Mouse (Mus musculus) embryonic facial prominence, embryonic 15.5 days (tissue): ENCODE measurements at regions not wholly inside any gene's neighbourhood (a gene's known extent, or its start where the extent isn't known, plus 50 kb on each side); places are given as distances from the start of the nearest gene placed in this dataset.

Experiments
- ATAC-seq: fragments of 200-750 bp; cut with Nextera tagmentation; 2 replicates; pipeline ENCODE4 v1.8.0; 2017; ENCODE audit warnings: low read depth, moderate TSS enrichment; ENCODE audit not compliant: insufficient number of reproducible peaks, low FRiP score, low TSS enrichment
- H3K27ac ChIP-seq: fragments of 300-500 bp; sonication (generic); replicated peaks from 2 replicates; pipeline ENCODE4 v1.5.1; 2015; ENCODE audit warnings: mild to moderate bottlenecking, inconsistent platforms
- H3K27me3 ChIP-seq: fragments of 300-500 bp; sonication (generic); 2 replicates; pipeline ENCODE4 v1.6.1; 2015; ENCODE audit warnings: inconsistent platforms
- H3K36me3 ChIP-seq: fragments of 300-500 bp; sonication (generic); 2 replicates; pipeline ENCODE4 v1.6.1; 2015; ENCODE audit warnings: mild to moderate bottlenecking, inconsistent platforms
- H3K4me1 ChIP-seq: fragments of 300-500 bp; sonication (generic); 2 replicates; pipeline ENCODE4 v1.6.1; 2015; ENCODE audit warnings: inconsistent platforms
- H3K4me2 ChIP-seq: fragments of 300-500 bp; sonication (generic); replicated peaks from 2 replicates; pipeline ENCODE4 v1.6.1; 2015; ENCODE audit warnings: mild to moderate bottlenecking, inconsistent platforms
- H3K4me3 ChIP-seq: fragments of 300-500 bp; sonication (generic); replicated peaks from 2 replicates; pipeline ENCODE4 v1.5.1; 2015; ENCODE audit warnings: mild to moderate bottlenecking, inconsistent platforms
- H3K9ac ChIP-seq: fragments of 300-500 bp; sonication (generic); 2 replicates; pipeline ENCODE4 v1.6.1; 2015; ENCODE audit warnings: inconsistent platforms
- H3K9me3 ChIP-seq: fragments of 300-500 bp; sonication (generic); replicated peaks from 2 replicates; pipeline ENCODE4 v1.6.1; 2016; ENCODE audit warnings: inconsistent platforms
- WGBS: fragments of 180-500 bp; shearing (Covaris S2); methylation state at CpG from one replicate; pipeline ENCODE4 v1.1.7; 2015; 5-methylcytosine and 5-hydroxymethylcytosine counted together

- no peaks in the 10 kb centered on the region for H3K36me3 ChIP-seq
- H3K4me1 ChIP-seq: no peaks in the 10 kb centered on the region
- no peak overlapping the region for H3K4me2 ChIP-seq
- 57% methylated on average over 6 of the region's 6 CpGs for WGBS
- no peak overlapping the region for H3K4me3 ChIP-seq
- H3K9me3 ChIP-seq: no peaks in the 10 kb centered on the region
- H3K27ac ChIP-seq: no peak overlapping the region
- ATAC-seq: no peak
- no peak overlapping the region for H3K9ac ChIP-seq
- H3K27me3 ChIP-seq: no peaks in the 10 kb centered on the region
These were observed 202.4 kb upstream of the Gm6657 start for GRCm38 (mm10) chr12:77991627-77992026.

GRCm38 (mm10) chr12:77994176-77994575 lies 199.9 kb upstream of the Gm6657 start:
- H3K27me3 ChIP-seq: no peaks in the 10 kb centered on the region; the same call in 1 of the 2 replicates
- no peaks in the 10 kb centered on the region for H3K4me1 ChIP-seq
- no peaks in the 10 kb centered on the region for H3K36me3 ChIP-seq
- ATAC-seq: no peak
- 73% methylated on average over 5 of the region's 5 CpGs for WGBS
- no peak overlapping the region for H3K4me2 ChIP-seq
- H3K27ac ChIP-seq: no peak overlapping the region
- no peaks in the 10 kb centered on the region for H3K9me3 ChIP-seq
- no peak overlapping the region for H3K9ac ChIP-seq
- H3K4me3 ChIP-seq: no peak overlapping the region

- Histone ChIP-seq H3K27ac (no peak overlapping the region), H3K36me3 (no peaks in the 10 kb centered on the region), H3K4me1 (no peaks in the 10 kb centered on the region), H3K9me3 (no peaks in the 10 kb centered on the region), H3K9ac (no peak overlapping the region), H3K27me3 (no peaks in the 10 kb centered on the region; the same call in 1 of the 2 replicates), H3K4me2 (no peak overlapping the region), H3K4me3 (no peak overlapping the region)
- ATAC-seq: no peak
- 79% methylated on average over 1 of the region's 1 CpGs for WGBS
These were observed 196.1 kb upstream of the Gm6657 start for GRCm38 (mm10) chr12:77997916-77998315.

GRCm38 (mm10) chr12:78000401-78000800 lies 193.6 kb upstream of the Gm6657 start:
- ATAC-seq: no peak
- no peak overlapping the region for H3K4me3 ChIP-seq
- no peaks in the 10 kb centered on the region; the same call in 1 of the 2 replicates for H3K27me3 ChIP-seq
- WGBS: 76% methylated on average over 3 of the region's 3 CpGs
- no peak overlapping the region for H3K4me2 ChIP-seq
- no peaks in the 10 kb centered on the region for H3K4me1 ChIP-seq
- H3K9me3 ChIP-seq: no peaks in the 10 kb centered on the region
- H3K36me3 ChIP-seq: no peaks in the 10 kb centered on the region
- no peak overlapping the region for H3K9ac ChIP-seq
- no peak overlapping the region for H3K27ac ChIP-seq

- WGBS: 42% methylated on average over 9 of the region's 9 CpGs
- peak; percentile 39; the same call in 1 of the 2 replicates for ATAC-seq
- Histone ChIP-seq H3K4me2 (no peak overlapping the region), H3K27me3 (no peaks in the 10 kb centered on the region; the same call in 1 of the 2 replicates), H3K9me3 (no peaks in the 10 kb centered on the region), H3K4me1 (no peaks in the 10 kb centered on the region), H3K36me3 (no peaks in the 10 kb centered on the region), H3K9ac (no peak overlapping the region), H3K4me3 (no peak overlapping the region), H3K27ac (no peak overlapping the region)
These were observed 192.2 kb upstream of the Gm6657 start for GRCm38 (mm10) chr12:78001846-78002245.

GRCm38 (mm10) chr12:78033766-78034165 lies 160.3 kb upstream of the Gm6657 start:
- H3K9ac ChIP-seq: no peak overlapping the region
- no peaks in the 10 kb centered on the region for H3K27me3 ChIP-seq
- H3K9me3 ChIP-seq: no peaks in the 10 kb centered on the region
- H3K4me1 ChIP-seq: no peaks in the 10 kb centered on the region
- H3K4me3 ChIP-seq: no peak overlapping the region
- H3K36me3 ChIP-seq: no peaks in the 10 kb centered on the region
- ATAC-seq: no peak
- H3K4me2 ChIP-seq: no peak overlapping the region
- H3K27ac ChIP-seq: no peak overlapping the region

- Histone ChIP-seq H3K36me3 (no peaks in the 10 kb centered on the region), H3K27me3 (no peaks in the 10 kb centered on the region), H3K9me3 (no peaks in the 10 kb centered on the region), H3K27ac (no peak overlapping the region), H3K9ac (no peak overlapping the region), H3K4me2 (no peak overlapping the region), H3K4me1 (no peaks in the 10 kb centered on the region), H3K4me3 (no peak overlapping the region)
- no peak for ATAC-seq
- WGBS: 75% methylated on average over 4 of the region's 4 CpGs
These were observed 147.5 kb upstream of the Gm6657 start for GRCm38 (mm10) chr12:78046582-78046981.

- Histone ChIP-seq H3K4me3 (no peak overlapping the region), H3K36me3 (no peaks in the 10 kb centered on the region), H3K27ac (no peak overlapping the region), H3K9me3 (no peaks in the 10 kb centered on the region), H3K4me2 (no peak overlapping the region), H3K27me3 (0 out of 2 replicates have a peak, but pooled peaks cover 7% of the 10 kb centered on the region), H3K4me1 (0 out of 2 replicates have a peak, but pooled peaks cover 5% of the 10 kb centered on the region), H3K9ac (no peak overlapping the region)
- ATAC-seq: no peak
- WGBS: 3% methylated on average over 9 of the region's 9 CpGs
These were observed 138.1 kb upstream of the Gm6657 start for GRCm38 (mm10) chr12:78055956-78056355.

GRCm38 (mm10) chr12:78057166-78057565 lies 136.9 kb upstream of the Gm6657 start:
- no peak for ATAC-seq
- Histone ChIP-seq H3K4me1 (0 out of 2 replicates have a peak, but pooled peaks cover 5% of the 10 kb centered on the region), H3K9me3 (no peaks in the 10 kb centered on the region), H3K27me3 (0 out of 2 replicates have a peak, but pooled peaks cover 7% of the 10 kb centered on the region), H3K4me3 (no peak overlapping the region), H3K27ac (no peak overlapping the region), H3K36me3 (no peaks in the 10 kb centered on the region), H3K4me2 (no peak overlapping the region), H3K9ac (no peak overlapping the region)
- WGBS: 77% methylated on average over 3 of the region's 3 CpGs

- Histone ChIP-seq H3K36me3 (no peaks in the 10 kb centered on the region), H3K4me2 (no peak overlapping the region), H3K9me3 (no peaks in the 10 kb centered on the region), H3K4me1 (0 out of 2 replicates have a peak, but pooled peaks cover 5% of the 10 kb centered on the region), H3K27me3 (0 out of 2 replicates have a peak, but pooled peaks cover 5% of the 10 kb centered on the region), H3K9ac (no peak overlapping the region), H3K27ac (no peak overlapping the region), H3K4me3 (no peak overlapping the region)
- ATAC-seq: no peak
- whole genome bisulfite sequencing: 48% methylated on average over 5 of the region's 5 CpGs
These were observed 134.1 kb upstream of the Gm6657 start for GRCm38 (mm10) chr12:78059965-78060364.

GRCm38 (mm10) chr12:78066024-78066423 lies 128.0 kb upstream of the Gm6657 start:
- Histone ChIP-seq H3K9me3 (no peaks in the 10 kb centered on the region), H3K27me3 (no peaks in the 10 kb centered on the region), H3K4me1 (no peaks in the 10 kb centered on the region), H3K4me3 (no peak overlapping the region), H3K4me2 (no peak overlapping the region), H3K27ac (no peak overlapping the region), H3K36me3 (no peaks in the 10 kb centered on the region), H3K9ac (no peak overlapping the region)
- no peak for ATAC-seq
- 70% methylated on average over 6 of the region's 6 CpGs for WGBS

- no peak for ATAC-seq
- Histone ChIP-seq H3K4me1 (no peaks in the 10 kb centered on the region), H3K36me3 (no peaks in the 10 kb centered on the region), H3K9ac (no peak overlapping the region), H3K27ac (no peak overlapping the region), H3K9me3 (no peaks in the 10 kb centered on the region), H3K27me3 (no peaks in the 10 kb centered on the region), H3K4me3 (no peak overlapping the region), H3K4me2 (no peak overlapping the region)
- WGBS: 89% methylated on average over 9 of the region's 9 CpGs
These were observed 121.1 kb upstream of the Gm6657 start for GRCm38 (mm10) chr12:78072935-78073334.
